Mouse (Mus musculus): ENCODE results near the gene Gm16181. TPM values are rescaled to one million over a fixed set of nuclear protein-coding genes. Genes with fewer than 3 reads are reported as not detected.
"Not testable (repeated sequence)": the region's sequence is repeated elsewhere in the genome, so short reads cannot be mapped to it uniquely, and the experiment has no call there.

Gm16181 gene
- polyA plus RNA-seq, 1 experiment from 2014 or later = 0.60 TPM

- WGBS = 69% methylated on average over 6 of the region's 6 CpGs
- no peak for ATAC-seq (ENCODE audit: low FRiP score, low read depth)
- peaks cover 58% of the 10 kb centered on the region for H3K36me3 ChIP-seq
These were observed 1.7 kb downstream of the Gm16181 start for GRCm38 (mm10) chr17:35222299-35222698.

GRCm38 (mm10) chr17:35224641-35225040 is 4.0 kb downstream of the Gm16181 start:
- Histone ChIP-seq H3K9me3 (no peaks in the 10 kb centered on the region), H3K4me1 (no peaks in the 10 kb centered on the region), H3K27ac (no peak overlapping the region), H3K4me2 (replicated peaks) (no peak overlapping the region), H3K4me3 (no peak overlapping the region), H3K36me3 (peaks cover 71% of the 10 kb centered on the region), H3K27me3 (no peaks in the 10 kb centered on the region), H3K9ac (no peak overlapping the region)
- no peak for ATAC-seq (ENCODE audit: low FRiP score, low read depth)
- WGBS = 94% methylated on average over 4 of the region's 4 CpGs

More at GRCm38 (mm10) chr17:35222299-35222698, 1.7 kb downstream of the Gm16181 start:
- Histone ChIP-seq H3K4me1 (no peaks in the 10 kb centered on the region), H3K4me3 (no peak overlapping the region), H3K27ac (0 out of 2 replicates have a peak overlapping the region, but pooled peaks have one; percentile 28), H3K9me3 (no peaks in the 10 kb centered on the region), H3K27me3 (no peaks in the 10 kb centered on the region), H3K4me2 (replicated peaks) (no peak overlapping the region), H3K9ac (no peak overlapping the region; the same call in 1 of the 2 replicates)

- Histone ChIP-seq H3K4me2 (replicated peaks) (no peak overlapping the region), H3K27ac (no peak overlapping the region), H3K9me3 (no peaks in the 10 kb centered on the region), H3K9ac (no peak overlapping the region), H3K4me3 (no peak overlapping the region), H3K36me3 (peaks cover 70% of the 10 kb centered on the region), H3K27me3 (no peaks in the 10 kb centered on the region), H3K4me1 (no peaks in the 10 kb centered on the region)
- WGBS = 87% methylated on average over 5 of the region's 5 CpGs
- no peak for ATAC-seq (ENCODE audit: low FRiP score, low read depth)
These were observed 4.8 kb downstream of the Gm16181 start for GRCm38 (mm10) chr17:35225456-35225855.

GRCm38 (mm10) chr17:35226561-35227046 is 6.0 kb downstream of the Gm16181 start:
- no peaks in the 10 kb centered on the region for H3K27me3 ChIP-seq
- peaks cover under 1% of the 10 kb centered on the region; the same call in 1 of the 2 replicates for H3K4me1 ChIP-seq
- H3K4me2 ChIP-seq (replicated peaks) = no peak overlapping the region
- no peak for ATAC-seq (ENCODE audit: low FRiP score, low read depth)
- peaks cover 72% of the 10 kb centered on the region for H3K36me3 ChIP-seq
- no peak overlapping the region for H3K4me3 ChIP-seq
- H3K9ac ChIP-seq = no peak overlapping the region
- 89% methylated on average over 14 of the region's 14 CpGs for WGBS
- H3K9me3 ChIP-seq = no peaks in the 10 kb centered on the region
- no peak overlapping the region for H3K27ac ChIP-seq

GRCm38 (mm10) chr17:35231022-35231421 is 10.4 kb downstream of the Gm16181 start:
- Histone ChIP-seq H3K9ac (0 out of 2 replicates have a peak overlapping the region, but pooled peaks have one; percentile 1), H3K4me1 (peaks cover 34% of the 10 kb centered on the region), H3K4me2 (replicated peaks) (no peak overlapping the region), H3K27me3 (no peaks in the 10 kb centered on the region), H3K36me3 (peaks cover 58% of the 10 kb centered on the region), H3K9me3 (no peaks in the 10 kb centered on the region), H3K4me3 (no peak overlapping the region), H3K27ac (no peak overlapping the region)
- 94% methylated on average over 10 of the region's 10 CpGs for WGBS
- ATAC-seq (ENCODE audit: low FRiP score, low read depth) = no peak

GRCm38 (mm10) chr17:35232043-35232442 is 11.4 kb downstream of the Gm16181 start:
- H3K27me3 ChIP-seq = no peaks in the 10 kb centered on the region
- H3K27ac ChIP-seq = no peak overlapping the region
- peaks cover 54% of the 10 kb centered on the region for H3K36me3 ChIP-seq
- H3K9ac ChIP-seq = peak overlapping the region; percentile 36; the same call in 1 of the 2 replicates
- no peaks in the 10 kb centered on the region for H3K9me3 ChIP-seq
- H3K4me2 ChIP-seq (replicated peaks) = no peak overlapping the region; the same call in 1 of the 2 replicates
- 14% methylated on average over 12 of the region's 12 CpGs for WGBS
- no peak overlapping the region for H3K4me3 ChIP-seq
- H3K4me1 ChIP-seq = peaks cover 38% of the 10 kb centered on the region
- ATAC-seq (ENCODE audit: low FRiP score, low read depth) = no peak

- H3K36me3 ChIP-seq = peaks cover 48% of the 10 kb centered on the region
- H3K4me2 ChIP-seq (replicated peaks) = no peak overlapping the region
- no peak overlapping the region for H3K4me3 ChIP-seq
- no peak overlapping the region; the same call in 1 of the 2 replicates for H3K9ac ChIP-seq
- H3K9me3 ChIP-seq = no peaks in the 10 kb centered on the region
- H3K27me3 ChIP-seq = no peaks in the 10 kb centered on the region
- peak overlapping the region; percentile 95; the same call in 1 of the 2 replicates for H3K27ac ChIP-seq
- ATAC-seq (ENCODE audit: low FRiP score, low read depth) = no peak
- 79% methylated on average over 5 of the region's 5 CpGs for WGBS
- H3K4me1 ChIP-seq = peaks cover 38% of the 10 kb centered on the region
These were observed 12.0 kb downstream of the Gm16181 start for GRCm38 (mm10) chr17:35232659-35233058.

- H3K4me3 ChIP-seq = peak within 1 kb of the TSS; percentile 63
- peak within 1 kb of the TSS; percentile 92 for H3K9ac ChIP-seq
- H3K27ac ChIP-seq = peak within 1 kb of the TSS; percentile 95; the same call in 1 of the 2 replicates
- H3K4me2 ChIP-seq (replicated peaks) = peak within 1 kb of the TSS; percentile 88
- peaks cover 42% of the 10 kb centered on the region for H3K36me3 ChIP-seq
- no peak for ATAC-seq (ENCODE audit: low FRiP score, low read depth)
- no peaks in the 10 kb centered on the region for H3K9me3 ChIP-seq
- peaks cover 38% of the 10 kb centered on the region for H3K4me1 ChIP-seq
- no peaks in the 10 kb centered on the region for H3K27me3 ChIP-seq
- WGBS = 66% methylated on average over 18 of the region's 18 CpGs
These were observed 12.7 kb downstream of the Gm16181 start, which contains the start of gene Atp6v1g2 for GRCm38 (mm10) chr17:35233114-35233980. Atp6v1g2 (plus strand) TSS chr17:35233660.

GRCm38 (mm10) chr17:35234090-35234489 is 13.5 kb downstream of the Gm16181 start:
- Histone ChIP-seq H3K4me1 (peaks cover 38% of the 10 kb centered on the region), H3K27ac (peak overlapping the region; percentile 95; the same call in 1 of the 2 replicates), H3K36me3 (peaks cover 35% of the 10 kb centered on the region), H3K4me2 (replicated peaks) (peak overlapping the region; percentile 88), H3K4me3 (peak overlapping the region; percentile 63)
- H3K9me3 ChIP-seq; ATAC-seq (ENCODE audit: low FRiP score, low read depth); H3K9ac ChIP-seq; H3K27me3 ChIP-seq: not testable (repeated sequence)
- 82% methylated on average over 7 of the region's 7 CpGs for WGBS

GRCm38 (mm10) chr17:35234903-35235302 is 14.3 kb downstream of the Gm16181 start:
- Histone ChIP-seq H3K27ac (peak overlapping the region; percentile 95), H3K9ac (peak overlapping the region; percentile 92), H3K27me3 (no peaks in the 10 kb centered on the region), H3K9me3 (no peaks in the 10 kb centered on the region), H3K4me3 (peak overlapping the region; percentile 63), H3K4me1 (peaks cover 38% of the 10 kb centered on the region), H3K36me3 (peaks cover 26% of the 10 kb centered on the region), H3K4me2 (replicated peaks) (peak overlapping the region; percentile 88)
- WGBS = 7% methylated on average over 31 of the region's 31 CpGs
- no peak for ATAC-seq (ENCODE audit: low FRiP score, low read depth)

GRCm38 (mm10) chr17:35235614-35236389 is 15.2 kb downstream of the Gm16181 start, which contains the start of gene Nfkbil1:
Nfkbil1 (minus strand) TSS chr17:35235792.
- peaks cover 19% of the 10 kb centered on the region for H3K36me3 ChIP-seq
- H3K9me3 ChIP-seq = no peaks in the 10 kb centered on the region
- peak within 1 kb of the TSS; percentile 92 for H3K9ac ChIP-seq
- H3K4me1 ChIP-seq = peaks cover 46% of the 10 kb centered on the region
- WGBS = under 1% methylated on average over 35 of the region's 35 CpGs
- peak within 1 kb of the TSS; percentile 95 for H3K27ac ChIP-seq
- peak; percentile 74 for ATAC-seq (ENCODE audit: low FRiP score, low read depth)
- H3K4me3 ChIP-seq = peak within 1 kb of the TSS; percentile 63
- H3K27me3 ChIP-seq = no peaks in the 10 kb centered on the region
- peak within 1 kb of the TSS; percentile 88 for H3K4me2 ChIP-seq (replicated peaks)
